In genomic region chr10:62449364-62450279, GRCm38 (mm10) we compare ENCODE assay signal across 8 mouse cellular contexts. TPM values are rescaled to one million over a fixed set of nuclear protein-coding genes. Genes with fewer than 3 reads are reported as not detected.
A peak's percentile ranks its signal among the peaks of the same experiment; 100 is the strongest.
DNase-seq lines count a peak whose midpoint lies in the region; ATAC-seq and TF ChIP-seq lines count a peak whose summit lies in the region.

4930507D05Rik (plus strand) TSS chr10:62449489.
Supv3l1 (minus strand) TSS chr10:62449738.

- H3K4me3 ChIP-seq in bone marrow, adult 2 months (replicated peaks; ENCODE audit: control insufficient read depth, low read depth, low read length), result peak within 1 kb of the TSS; percentile 95
- peak within 1 kb of the TSS; percentile 100 for H3K4me3 ChIP-seq in embryonic facial prominence, embryonic 15.5 days (replicated peaks)
- H3K4me3 ChIP-seq in limb, embryonic 14.5 days (replicated peaks; ENCODE audit: low read length), result peak within 1 kb of the TSS; percentile 99
- peak within 1 kb of the TSS; percentile 94 for H3K4me3 ChIP-seq in midbrain, postnatal 0 days (ENCODE audit: low read depth, low read length)

- H3K27ac ChIP-seq in bone marrow, adult 2 months (ENCODE audit: control insufficient read depth, insufficient read depth, low read depth, low read length, poor library complexity), result peak within 1 kb of the TSS; percentile 95
- peak within 1 kb of the TSS; percentile 95 for H3K27ac ChIP-seq in embryonic facial prominence, embryonic 15.5 days (replicated peaks)
- H3K27ac ChIP-seq in limb, embryonic 14.5 days (replicated peaks; ENCODE audit: low read depth, low read length), result peak within 1 kb of the TSS; percentile 71
- H3K27ac ChIP-seq in midbrain, postnatal 0 days (ENCODE audit: low read depth, low read length), result peak within 1 kb of the TSS; percentile 93

- H3K4me2 ChIP-seq in embryonic facial prominence, embryonic 15.5 days (replicated peaks), result peak within 1 kb of the TSS; percentile 68
- peak within 1 kb of the TSS; percentile 73 for H3K4me2 ChIP-seq in limb, embryonic 14.5 days (replicated peaks; ENCODE audit: low read depth, low read length, severe bottlenecking)
- peak within 1 kb of the TSS; percentile 66 for H3K4me2 ChIP-seq in midbrain, postnatal 0 days (ENCODE audit: low read depth, low read length, poor library complexity, severe bottlenecking)

- peak; percentile 86 for ATAC-seq in embryonic facial prominence, embryonic 15.5 days (ENCODE audit: insufficient number of reproducible peaks, low FRiP score, low TSS enrichment, low read depth)
- peak; percentile 92 for ATAC-seq in limb, embryonic 14.5 days (ENCODE audit: low FRiP score, low read depth)
- ATAC-seq in midbrain, postnatal 0 days (ENCODE audit: low FRiP score), result peak; percentile 95

- WGBS in bone marrow, adult 2 months, result under 1% methylated on average over 73 of the region's 73 CpGs
- WGBS in embryonic facial prominence, embryonic 15.5 days, result under 1% methylated on average over 73 of the region's 73 CpGs
- WGBS in limb, embryonic 14.5 days, result under 1% methylated on average over 68 of the region's 73 CpGs
- under 1% methylated on average over 73 of the region's 73 CpGs for WGBS in midbrain, postnatal 0 days

- peak within 1 kb of the TSS; percentile 98 for H3K9ac ChIP-seq in embryonic facial prominence, embryonic 15.5 days
- H3K9ac ChIP-seq in limb, embryonic 14.5 days (ENCODE audit: low read depth, low read length, severe bottlenecking), result peak within 1 kb of the TSS; percentile 96
- peak within 1 kb of the TSS; percentile 98 for H3K9ac ChIP-seq in midbrain, postnatal 0 days (replicated peaks; ENCODE audit: low read length, poor library complexity, severe bottlenecking)

- H3K4me1 ChIP-seq in bone marrow, adult 2 months (ENCODE audit: control insufficient read depth, insufficient read depth, low read length), result peaks cover 1% of the 10 kb centered on the region; the same call in 1 of the 2 replicates
- H3K4me1 ChIP-seq in embryonic facial prominence, embryonic 15.5 days, result peaks cover 14% of the 10 kb centered on the region
- peaks cover 9% of the 10 kb centered on the region for H3K4me1 ChIP-seq in limb, embryonic 14.5 days (ENCODE audit: control insufficient read depth, insufficient read depth, low read length)
- peaks cover 8% of the 10 kb centered on the region; the same call in 1 of the 2 replicates for H3K4me1 ChIP-seq in midbrain, postnatal 0 days (ENCODE audit: insufficient read depth, low read length)

- peak; percentile 65; the same call in 1 of the 2 replicates for TF ChIP-seq POLR2A in bone marrow, adult 2 months (IDR thresholded peaks at IDR 0.05; ENCODE audit: borderline replicate concordance, control insufficient read depth, low read depth, low read length)
- 0 out of 2 replicates have a peak, but pooled peaks have one; percentile 48 for TF ChIP-seq POLR2A in limb, embryonic 14.5 days (IDR thresholded peaks at IDR 0.05; ENCODE audit: borderline replicate concordance, extremely low read depth, insufficient read depth, insufficient read length)

- peak; percentile 97 for DNase-seq in 416B (ENCODE audit: low read depth)
- DNase-seq in heart, adult 8-10 months (ENCODE audit: low spot score), result peak; percentile 87
- peak; percentile 92 for DNase-seq in kidney, adult 9 months
- peak; percentile 92 for DNase-seq in limb, embryonic 14.5 days (ENCODE audit: low spot score)
- peak; percentile 95 for DNase-seq in midbrain, postnatal 0 days (ENCODE audit: low spot score)
- DNase-seq in spleen, postnatal 14 days (ENCODE audit: low spot score in 2 of 2), result peak; percentile 82 to 90

- no peaks in the 10 kb centered on the region for H3K27me3 ChIP-seq in embryonic facial prominence, embryonic 15.5 days
- H3K27me3 ChIP-seq in limb, embryonic 14.5 days (ENCODE audit: control insufficient read depth, insufficient read depth, low read length), result no peaks in the 10 kb centered on the region
- no peaks in the 10 kb centered on the region for H3K27me3 ChIP-seq in midbrain, postnatal 0 days (ENCODE audit: insufficient read depth, low read length)

- H3K36me3 ChIP-seq in embryonic facial prominence, embryonic 15.5 days, result peaks cover 27% of the 10 kb centered on the region
- H3K36me3 ChIP-seq in limb, embryonic 14.5 days (ENCODE audit: control insufficient read depth, insufficient read depth, low read length), result peaks cover 32% of the 10 kb centered on the region
- peaks cover 25% of the 10 kb centered on the region for H3K36me3 ChIP-seq in midbrain, postnatal 0 days (ENCODE audit: insufficient read depth, low read length)

- no peak for TF ChIP-seq CTCF in bone marrow, adult 2 months (IDR thresholded peaks at IDR 0.05; ENCODE audit: control insufficient read depth, insufficient read depth, low read length)
- no peak for TF ChIP-seq CTCF in midbrain, postnatal 0 days (IDR thresholded peaks at IDR 0.05)

- no peaks in the 10 kb centered on the region for H3K9me3 ChIP-seq in embryonic facial prominence, embryonic 15.5 days (replicated peaks)
- H3K9me3 ChIP-seq in limb, embryonic 14.5 days (ENCODE audit: control insufficient read depth, low read length), result no peaks in the 10 kb centered on the region
- H3K9me3 ChIP-seq in midbrain, postnatal 0 days (ENCODE audit: low read length), result no peaks in the 10 kb centered on the region

RNA-seq across cellular contexts. Expression of gene 4930507D05Rik, which starts in this region (rescaled TPM):
- polyA plus RNA-seq in bone marrow, adult 2 months (2011; ENCODE audit: insufficient read depth, insufficient read length, low replicate concordance, missing spikeins), result not detected in 2 replicates
- 0.41 and 0.68 TPM in 2 replicates for polyA plus RNA-seq in embryonic facial prominence, embryonic 15.5 days (2015; fragmentation: Nextera tagmentation; extraction: Ambion mirVana)
- under 1 TPM; 0.14 to 0.37 (median 0.22) TPM for total RNA-seq in heart, adult 8-10 months (2022)
- 0.33 TPM in 2 replicates for polyA plus RNA-seq in limb, embryonic 14.5 days (2012; rRNA removed)
- 0.29 and 0.39 TPM in 2 replicates for polyA plus RNA-seq in limb, embryonic 14.5 days (2014; fragmentation: Nextera tagmentation; extraction: Ambion mirVana)
- total RNA-seq in midbrain, postnatal 0 days (2014; rRNA removed), result 1.7 and 2.7 TPM in 2 replicates
- 1.2 and 1.5 TPM in 2 replicates for polyA plus RNA-seq in midbrain, postnatal 0 days (2015; fragmentation: Nextera tagmentation; extraction: Ambion mirVana)

RNA-seq across cellular contexts. Expression of gene Supv3l1, which starts in this region (rescaled TPM):
- 19.5 and 28.8 TPM in 2 replicates for polyA plus RNA-seq in bone marrow, adult 2 months (2011; ENCODE audit: insufficient read depth, insufficient read length, low replicate concordance, missing spikeins)
- polyA plus RNA-seq in embryonic facial prominence, embryonic 15.5 days (2015; fragmentation: Nextera tagmentation; extraction: Ambion mirVana), result 22.5 and 24.0 TPM in 2 replicates
- 10 to 100 TPM; 35.9 to 46.2 (median 40.4) TPM for total RNA-seq in heart, adult 8-10 months (2022)
- polyA plus RNA-seq in limb, embryonic 14.5 days (2012; rRNA removed), result 28.7 and 30.8 TPM in 2 replicates
- polyA plus RNA-seq in limb, embryonic 14.5 days (2014; fragmentation: Nextera tagmentation; extraction: Ambion mirVana), result 24.2 and 25.5 TPM in 2 replicates
- total RNA-seq in midbrain, postnatal 0 days (2014; rRNA removed), result 23.4 and 26.6 TPM in 2 replicates
- polyA plus RNA-seq in midbrain, postnatal 0 days (2015; fragmentation: Nextera tagmentation; extraction: Ambion mirVana), result 15.5 and 16.1 TPM in 2 replicates

Comparison
In these comparisons a context has a peak if more than half of its experiments do, and no peak if none do; other contexts are left out.
1. Peak in every context shown above with its lines: DNase-seq, ATAC-seq, H3K4me3 ChIP-seq and H3K27ac ChIP-seq.